Mouse (Mus musculus) erythroid progenitor cell, adult 5-6 weeks (primary cell): ENCODE measurements around the gene Cited2. TPM values are rescaled to one million over a fixed set of nuclear protein-coding genes. Genes with fewer than 3 reads are reported as not detected.

Experiments used
- ATAC-seq: replicated peaks from 2 replicates; pipeline ENCODE4 v1.8.0; 2016; ENCODE audit warnings: moderate number of reproducible peaks, mild to moderate bottlenecking, moderate TSS enrichment, inconsistent platforms; ENCODE audit not compliant: poor library complexity, low FRiP score, severe bottlenecking
- total RNA-seq, 2 experiments: library from RNA; stranded (forward) in 1 of 2; stranded (reverse) in 1 of 2; fragments of 150-400 nt in 1 of 2; fragments of 186-747, 209-891 nt in 1 of 2; gene quantifications; 2 replicates each; pipeline versions ENCODE4 v1.2.3 to v1.2.4; 2015 to 2017; ENCODE audit warnings: low replicate concordance in 2 of 2

Gene Cited2
- total RNA-seq, 2 experiments from 2014 or later, result 38.6 to 40.0 TPM

- no peak for ATAC-seq
Observed at GRCm38 (mm10) chr10:17774366-17774765, 51.3 kb downstream of the Cited2 start.

- no peak for ATAC-seq
Observed at GRCm38 (mm10) chr10:17775079-17775478, 52.1 kb downstream of the Cited2 start.

Other genes with a start within 250 kb of the Cited2 start
- gene Txlnb, start 73.0 kb downstream of the Cited2 start, total RNA-seq (2015; ENCODE audit: low replicate concordance), result not detected in 2 replicates
- not detected in 2 replicates for gene Txlnb, start 73.0 kb downstream of the Cited2 start, total RNA-seq (2017; ENCODE audit: low replicate concordance)
- 7.5 and 9.7 TPM in 2 replicates for gene Heca, start 224.8 kb downstream of the Cited2 start, total RNA-seq (2015; ENCODE audit: low replicate concordance)
- 8.5 and 13.3 TPM in 2 replicates for gene Heca, start 224.8 kb downstream of the Cited2 start, total RNA-seq (2017; ENCODE audit: low replicate concordance)